Mouse (Mus musculus) heart, adult 2 months (tissue): ENCODE data around the gene Ssh1. TPM values are rescaled to one million over a fixed set of nuclear protein-coding genes. Genes with fewer than 3 reads are reported as not detected.

Experiments
- DNase-seq, 2 experiments: peaks; one replicate each; pipeline ENCODE4 v3.0.0; 2021
- H3K27ac ChIP-seq: fragments of 200-600 bp; 2 replicates; pipeline ENCODE4 v1.8.1; 2022
- H3K27me3 ChIP-seq: fragments of 200-500 bp; 2 replicates; pipeline ENCODE4 v1.6.1; 2012; ENCODE audit warnings: mild to moderate bottlenecking, low read length, inconsistent platforms, mixed read lengths; ENCODE audit not compliant: control insufficient read depth, insufficient read depth
- H3K36me3 ChIP-seq: fragments of 200-500 bp; 2 replicates; pipeline ENCODE4 v1.6.1; 2012; ENCODE audit warnings: low read length, inconsistent platforms; ENCODE audit not compliant: control insufficient read depth, insufficient read depth
- H3K4me1 ChIP-seq: fragments of 200-500 bp; 2 replicates; pipeline ENCODE4 v1.6.1; 2011; ENCODE audit warnings: low read length; ENCODE audit not compliant: control insufficient read depth, insufficient read depth
- H3K4me3 ChIP-seq: fragments of 200-600 bp; 2 replicates; pipeline ENCODE4 v1.8.1; 2022
- H3K79me2 ChIP-seq: fragments of 200-500 bp; replicated peaks from 2 replicates; pipeline ENCODE4 v1.6.1; 2012; ENCODE audit warnings: mild to moderate bottlenecking, inconsistent platforms, low read length, moderate library complexity, mixed read lengths; ENCODE audit not compliant: control insufficient read depth, insufficient read depth
- H3K9ac ChIP-seq: fragments of 200-500 bp; 2 replicates; pipeline ENCODE4 v1.6.1; 2012; ENCODE audit warnings: low read depth, mild to moderate bottlenecking, control low read depth, inconsistent platforms, low read length, mixed read lengths
- CTCF ChIP-seq: fragments of 200-600 bp; IDR thresholded peaks from 2 replicates; pipeline ENCODE4 v1.8.1; 2022; ENCODE audit warnings: antibody characterized with exemption, mild to moderate bottlenecking, moderate library complexity
- EP300 ChIP-seq: fragments of 200-500 bp; IDR thresholded peaks from 2 replicates; pipeline ENCODE4 v1.6.1; 2011; ENCODE audit warnings: low read depth, low read length, control low read depth; ENCODE audit not compliant: insufficient read depth
- POLR2A ChIP-seq: fragments of 200-500 bp; IDR thresholded peaks from 2 replicates; pipeline ENCODE4 v1.6.1; 2011; ENCODE audit warnings: mild to moderate bottlenecking, low read depth, low read length, control low read depth; ENCODE audit not compliant: insufficient read depth
- WGBS: fragments of 180-500 bp; shearing (Covaris S2); methylation state at CpG from one replicate; pipeline ENCODE4 v1.1.7; 2018; 5-methylcytosine and 5-hydroxymethylcytosine counted together
- intact Hi-C: fragments of 180-260 bp; cut with DNase I; formaldehyde crosslinking; loops from one replicate; pipeline ENCODE4 v1.15.1; 2025
- polyA plus RNA-seq: library from polyadenylated mRNA; depleted of rRNA; stranded (reverse); fragments of >200 nt; gene quantifications from 2 replicates; pipeline ENCODE4 v1.2.3, GENCODE M21; 2012
- total RNA-seq, 2 experiments: library from RNA; stranded (reverse); gene quantifications; 2 replicates each; pipeline ENCODE4 v1.2.3; 2021

Gene Ssh1
- total and polyA plus RNA-seq, 3 experiments = 7.4 to 15.2 (median 13.4) TPM

- Histone ChIP-seq H3K4me1 (no peaks in the 10 kb centered on the region; the same call in 1 of the 2 replicates), H3K27me3 (no peaks in the 10 kb centered on the region), H3K27ac (no peak overlapping the region), H3K36me3 (no peaks in the 10 kb centered on the region), H3K4me3 (no peak overlapping the region), H3K9ac (no peak overlapping the region), H3K79me2 (no peaks in the 10 kb centered on the region; the same call in 1 of the 2 replicates)
- 74% methylated on average over 12 of the region's 12 CpGs for WGBS
- TF ChIP-seq CTCF (peak; percentile 63), POLR2A (no peak)
- intact Hi-C loops = no loop called here
- no peak for DNase-seq
Observed at GRCm38 (mm10) chr5:113942580-113942979, 51.1 kb downstream of the Ssh1 start.

DNA sequence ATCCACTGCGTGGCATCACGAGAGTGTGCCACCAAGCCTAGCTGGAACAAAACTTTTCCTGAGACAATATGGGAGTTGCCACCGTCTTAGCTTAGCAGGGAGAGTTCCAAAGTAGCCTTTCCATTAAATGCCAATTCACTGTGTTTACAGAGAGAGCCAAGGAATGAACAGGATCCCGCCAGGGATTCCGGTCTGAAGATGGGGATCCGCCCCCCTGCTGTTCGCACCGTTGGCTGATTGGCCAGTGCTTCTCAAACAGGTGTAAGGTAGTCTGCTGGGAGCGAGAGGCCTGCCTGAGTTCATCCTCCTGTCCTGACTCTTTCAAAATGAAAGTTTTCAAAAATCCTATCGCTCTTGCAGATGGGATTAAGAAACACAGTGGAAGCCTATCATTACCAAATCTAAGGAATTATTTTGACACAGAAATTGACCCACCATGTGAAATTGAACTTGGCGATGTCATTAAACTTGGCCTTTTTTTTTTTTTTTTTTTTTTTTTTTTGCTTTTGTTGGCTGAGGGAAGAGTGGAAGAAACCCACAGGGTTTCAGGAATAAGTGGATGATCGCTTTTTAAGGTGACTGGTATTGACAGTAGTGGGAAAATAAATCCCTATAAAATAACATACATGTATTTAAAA is 54.3 kb downstream of the Ssh1 start:
- Histone ChIP-seq H3K4me1 (no peaks in the 10 kb centered on the region; the same call in 1 of the 2 replicates), H3K79me2 (no peaks in the 10 kb centered on the region; the same call in 1 of the 2 replicates), H3K4me3 (no peak overlapping the region), H3K9ac (no peak overlapping the region), H3K36me3 (no peaks in the 10 kb centered on the region), H3K27me3 (no peaks in the 10 kb centered on the region), H3K27ac (no peak overlapping the region)
- 82% methylated on average over 12 of the region's 12 CpGs for WGBS
- no peak for TF ChIP-seq CTCF
- TF ChIP-seq POLR2A = no peak
- no peak for TF ChIP-seq EP300
- intact Hi-C loops = no loop called here
- no peak for DNase-seq

- H3K4me1 ChIP-seq = no peaks in the 10 kb centered on the region
- H3K9ac ChIP-seq = no peak overlapping the region
- intact Hi-C loops = no loop called here
- no peak overlapping the region for H3K27ac ChIP-seq
- no peaks in the 10 kb centered on the region for H3K36me3 ChIP-seq
- H3K4me3 ChIP-seq = no peak overlapping the region
- 51% methylated on average over 7 of the region's 7 CpGs for WGBS
- TF ChIP-seq EP300 (no peak), CTCF (no peak), POLR2A (no peak)
- H3K79me2 ChIP-seq = no peaks in the 10 kb centered on the region
- DNase-seq = no peak
- no peaks in the 10 kb centered on the region for H3K27me3 ChIP-seq
Observed at GRCm38 (mm10) chr5:113937650-113938049, 56.0 kb downstream of the Ssh1 start.

DNA sequence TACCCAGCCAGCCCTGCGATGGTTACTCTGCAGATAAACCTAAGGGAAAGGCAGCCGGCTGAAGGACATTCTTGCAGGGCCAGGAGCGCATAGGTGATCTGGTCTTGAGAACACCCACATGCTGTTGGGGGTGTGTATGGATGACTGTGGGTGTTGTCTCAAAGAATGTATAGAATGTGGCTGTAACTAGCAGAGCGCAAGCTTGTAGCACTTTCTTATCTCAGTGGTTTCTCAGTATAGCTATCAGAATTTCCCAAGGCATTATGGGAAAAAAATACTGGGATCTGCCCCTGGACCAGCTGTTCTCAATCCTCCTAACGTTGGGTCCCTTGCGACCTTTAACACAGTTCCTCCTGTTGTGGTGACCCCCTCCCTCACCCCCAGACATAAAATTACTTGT is 59.8 kb downstream of the Ssh1 start:
- Histone ChIP-seq H3K27me3 (no peaks in the 10 kb centered on the region), H3K36me3 (peaks cover 2% of the 10 kb centered on the region; the same call in 1 of the 2 replicates), H3K79me2 (no peaks in the 10 kb centered on the region), H3K4me3 (no peak overlapping the region), H3K4me1 (peaks cover 10% of the 10 kb centered on the region), H3K9ac (no peak overlapping the region), H3K27ac (no peak overlapping the region)
- WGBS = 46% methylated on average over 6 of the region's 6 CpGs
- TF ChIP-seq EP300 (no peak), CTCF (no peak), POLR2A (no peak)
- DNase-seq = no peak
- intact Hi-C loops = no loop called here

- intact Hi-C loops = no loop called here
- Histone ChIP-seq H3K4me1 (peaks cover 10% of the 10 kb centered on the region), H3K4me3 (no peak overlapping the region), H3K27ac (no peak overlapping the region), H3K9ac (no peak overlapping the region), H3K27me3 (no peaks in the 10 kb centered on the region), H3K79me2 (no peaks in the 10 kb centered on the region), H3K36me3 (peaks cover 2% of the 10 kb centered on the region; the same call in 1 of the 2 replicates)
- 72% methylated on average over 4 of the region's 4 CpGs for WGBS
- no peak for DNase-seq
- TF ChIP-seq EP300 (no peak), CTCF (peak; percentile 59), POLR2A (no peak)
Observed at GRCm38 (mm10) chr5:113933480-113933879, 60.2 kb downstream of the Ssh1 start.

GRCm38 (mm10) chr5:113932310-113932709 is 61.4 kb downstream of the Ssh1 start:
- no peak for TF ChIP-seq CTCF
- 87% methylated on average over 3 of the region's 3 CpGs for WGBS
- Histone ChIP-seq H3K27me3 (no peaks in the 10 kb centered on the region), H3K4me1 (peaks cover 10% of the 10 kb centered on the region), H3K79me2 (no peaks in the 10 kb centered on the region), H3K27ac (no peak overlapping the region), H3K9ac (no peak overlapping the region), H3K4me3 (no peak overlapping the region), H3K36me3 (peaks cover 2% of the 10 kb centered on the region; the same call in 1 of the 2 replicates)
- intact Hi-C loops = no loop called here
- no peak for DNase-seq
